Comparison of ENCODE assay signal across 13 mouse cellular contexts in the genomic region with DNA sequence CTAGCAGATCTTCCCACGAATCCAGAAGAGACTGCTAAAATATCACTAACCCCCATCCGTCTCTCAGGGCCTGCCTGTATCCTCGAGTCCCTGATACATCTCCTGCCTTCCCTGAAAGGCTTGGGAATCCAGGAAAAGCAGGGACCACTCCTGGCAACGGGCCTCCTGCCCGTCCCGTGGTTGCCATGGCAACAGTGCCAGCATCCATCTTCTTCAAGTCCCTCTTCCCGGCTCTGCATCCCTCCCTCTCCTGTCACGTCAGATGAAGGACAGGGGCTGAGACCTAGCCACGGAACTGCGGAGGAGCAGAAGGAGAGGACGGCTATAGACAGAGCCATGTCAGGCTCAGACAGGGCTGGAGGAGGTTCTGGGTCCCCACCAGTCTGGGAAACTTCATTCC.
A peak's percentile ranks its signal among the peaks of the same experiment; 100 is the strongest.
DNase-seq lines count a peak whose midpoint lies in the region; ATAC-seq lines count a peak whose summit lies in the region.
"Had no signal": no experiment of that assay in that cellular context is flagged by ENCODE, and none has a peak within 500 bp of the region (broad histone marks: within the 10 kb centered on the region; RNA-seq: fewer than 3 reads in every experiment).

No protein-coding gene starts in this region.

- H3K27me3 ChIP-seq in neural tube, embryonic 12.5 days (replicated peaks), result no peaks in the 10 kb centered on the region

- WGBS in neural tube, embryonic 12.5 days, result 24% methylated on average over 11 of the region's 11 CpGs

- H3K9ac ChIP-seq in neural tube, embryonic 12.5 days, result no peak overlapping the region
- H3K9ac ChIP-seq: embryonic facial prominence, embryonic 13.5 days; heart, embryonic 15.5 days; liver, postnatal 0 days had no signal

- no peak overlapping the region for H3K4me3 ChIP-seq in neural tube, embryonic 12.5 days
- H3K4me3 ChIP-seq: embryonic facial prominence, embryonic 13.5 days; heart, embryonic 15.5 days had no signal

- peaks cover 15% of the 10 kb centered on the region for H3K4me1 ChIP-seq in neural tube, embryonic 12.5 days
- H3K4me1 ChIP-seq: embryonic facial prominence, embryonic 13.5 days; heart, embryonic 15.5 days had no signal

- DNase-seq in embryo, embryonic 11 days, result peak; percentile 54
- peak; percentile 72 to 78 for DNase-seq in frontal cortex, postnatal 10 days (ENCODE audit: low spot score in 2 of 2)
- peak; percentile 22 to 56 for DNase-seq in left cerebral cortex, adult 8-10 months (ENCODE audit: low spot score in 2 of 2)
- DNase-seq in urinary bladder, adult 2 months (ENCODE audit: low spot score), result no peak
- DNase-seq in adrenal gland, adult 2 months, result no peak
- DNase-seq in Muller cell, postnatal 12 days (ENCODE audit: inconsistent ontology term), result no peak
- DNase-seq: adrenal gland, postnatal 10 days; liver, postnatal 0 days had no signal

- H3K36me3 ChIP-seq in neural tube, embryonic 12.5 days, result no peaks in the 10 kb centered on the region
- H3K36me3 ChIP-seq: embryonic facial prominence, embryonic 13.5 days; heart, embryonic 15.5 days had no signal

- peak; percentile 63; the same call in 1 of the 2 replicates for ATAC-seq in neural tube, embryonic 12.5 days (ENCODE audit: low FRiP score, low read depth)
- no peak for ATAC-seq in cerebellum, adult (ENCODE audit: insufficient number of reproducible peaks, low FRiP score, low TSS enrichment)
- ATAC-seq: liver, postnatal 0 days had no signal

- H3K4me2 ChIP-seq in neural tube, embryonic 12.5 days (replicated peaks), result no peak overlapping the region; the same call in 1 of the 2 replicates
- H3K4me2 ChIP-seq: embryonic facial prominence, embryonic 13.5 days; heart, embryonic 15.5 days had no signal

- H3K27ac ChIP-seq in neural tube, embryonic 12.5 days, result peak overlapping the region; percentile 17; the same call in 1 of the 2 replicates
- H3K27ac ChIP-seq: embryonic facial prominence, embryonic 13.5 days; heart, embryonic 15.5 days; kidney, postnatal 0 days had no signal

- H3K9me3 ChIP-seq in neural tube, embryonic 12.5 days, result no peaks in the 10 kb centered on the region
- H3K9me3 ChIP-seq: embryonic facial prominence, embryonic 13.5 days; heart, embryonic 15.5 days had no signal

Comparison
In these comparisons a context has a peak if more than half of its experiments do, and no peak if none do; other contexts are left out.
1. DNase-seq: peak in embryo, embryonic 11 days (single experiment), frontal cortex, postnatal 10 days (2 of 2) and left cerebral cortex, adult 8-10 months (2 of 2); none in urinary bladder, adult 2 months (single experiment), adrenal gland, adult 2 months (single experiment) and Muller cell, postnatal 12 days (single experiment).